10 mouse cellular contexts compared by ENCODE assay signal in the genomic region with DNA sequence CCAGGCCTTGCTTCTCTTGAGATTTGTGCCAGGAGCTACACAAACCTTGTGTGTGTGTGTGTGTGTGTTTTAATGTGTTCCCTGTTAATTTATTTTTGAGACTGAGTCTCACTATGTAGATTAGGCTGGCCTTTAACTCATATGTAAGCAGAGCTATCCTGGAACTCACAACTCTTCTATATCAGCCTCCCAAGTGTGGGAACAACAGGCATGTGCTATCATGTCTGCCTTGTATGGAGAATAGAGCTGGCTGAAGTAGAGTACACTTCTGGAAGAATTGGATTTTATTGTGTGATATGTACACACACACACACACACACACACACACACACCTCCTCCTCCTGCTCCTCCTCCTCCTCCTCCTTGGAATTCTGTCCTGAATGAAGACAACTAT. TPM values are rescaled to one million over a fixed set of nuclear protein-coding genes. Genes with fewer than 3 reads are reported as not detected.
A peak's percentile ranks its signal among the peaks of the same experiment; 100 is the strongest.
DNase-seq lines count a peak whose midpoint lies in the region; ATAC-seq and TF ChIP-seq lines count a peak whose summit lies in the region.
"Had no signal": no experiment of that assay in that cellular context is flagged by ENCODE, and none has a peak within 500 bp of the region (broad histone marks: within the 10 kb centered on the region; RNA-seq: fewer than 3 reads in every experiment).

No protein-coding gene starts in this region.

- H3K9ac ChIP-seq in forebrain, embryonic 13.5 days, result no peak overlapping the region
- H3K9ac ChIP-seq in forebrain, embryonic 11.5 days (ENCODE audit: low read length), result no peak overlapping the region
- H3K9ac ChIP-seq in kidney, postnatal 0 days (ENCODE audit: low read depth, low read length), result no peak overlapping the region
- no peak overlapping the region for H3K9ac ChIP-seq in embryonic facial prominence, embryonic 15.5 days
- no peak overlapping the region for H3K9ac ChIP-seq in midbrain, embryonic 11.5 days (ENCODE audit: low read length)

- no peak for TF ChIP-seq CTCF in kidney, postnatal 0 days (IDR thresholded peaks at IDR 0.05; ENCODE audit: low read depth)

- intact Hi-C loops in gastrocnemius, postnatal 36 days (cut with DNase I), result no loop called here

- H3K4me2 ChIP-seq in forebrain, embryonic 13.5 days, result no peak overlapping the region
- H3K4me2 ChIP-seq in forebrain, embryonic 11.5 days (ENCODE audit: low read depth, low read length, severe bottlenecking), result no peak overlapping the region
- no peak overlapping the region for H3K4me2 ChIP-seq in kidney, postnatal 0 days (ENCODE audit: low read length)
- no peak overlapping the region for H3K4me2 ChIP-seq in embryonic facial prominence, embryonic 15.5 days (replicated peaks)
- no peak overlapping the region for H3K4me2 ChIP-seq in midbrain, embryonic 11.5 days

- H3K27me3 ChIP-seq in forebrain, embryonic 13.5 days, result no peaks in the 10 kb centered on the region
- H3K27me3 ChIP-seq in forebrain, embryonic 11.5 days (ENCODE audit: control insufficient read depth, insufficient read depth, low read length), result no peaks in the 10 kb centered on the region
- no peaks in the 10 kb centered on the region for H3K27me3 ChIP-seq in kidney, postnatal 0 days (ENCODE audit: insufficient read depth, low read length)
- no peaks in the 10 kb centered on the region for H3K27me3 ChIP-seq in embryonic facial prominence, embryonic 15.5 days
- no peaks in the 10 kb centered on the region for H3K27me3 ChIP-seq in midbrain, embryonic 11.5 days (ENCODE audit: control insufficient read depth, insufficient read depth, low read length)

- no peaks in the 10 kb centered on the region for H3K9me3 ChIP-seq in forebrain, embryonic 13.5 days (replicated peaks)
- no peaks in the 10 kb centered on the region for H3K9me3 ChIP-seq in forebrain, embryonic 11.5 days (ENCODE audit: control insufficient read depth, low read length)
- H3K9me3 ChIP-seq in kidney, postnatal 0 days (replicated peaks; ENCODE audit: low read length), result no peaks in the 10 kb centered on the region
- H3K9me3 ChIP-seq in embryonic facial prominence, embryonic 15.5 days (replicated peaks), result no peaks in the 10 kb centered on the region
- H3K9me3 ChIP-seq in midbrain, embryonic 11.5 days (ENCODE audit: control insufficient read depth, low read length), result no peaks in the 10 kb centered on the region

- H3K4me3 ChIP-seq in forebrain, embryonic 13.5 days, result no peak overlapping the region
- H3K4me3 ChIP-seq in forebrain, embryonic 11.5 days (ENCODE audit: low read depth, low read length), result no peak overlapping the region
- H3K4me3 ChIP-seq in kidney, postnatal 0 days (replicated peaks; ENCODE audit: low read depth, low read length), result no peak overlapping the region
- H3K4me3 ChIP-seq in embryonic facial prominence, embryonic 15.5 days (replicated peaks), result no peak overlapping the region
- H3K4me3 ChIP-seq in midbrain, embryonic 11.5 days (ENCODE audit: low read depth, low read length), result no peak overlapping the region

- no peaks in the 10 kb centered on the region for H3K36me3 ChIP-seq in forebrain, embryonic 13.5 days (ENCODE audit: poor library complexity, severe bottlenecking)
- no peaks in the 10 kb centered on the region for H3K36me3 ChIP-seq in forebrain, embryonic 11.5 days (ENCODE audit: control insufficient read depth, insufficient read depth, low read length)
- no peaks in the 10 kb centered on the region for H3K36me3 ChIP-seq in kidney, postnatal 0 days (ENCODE audit: insufficient read depth, low read length)
- H3K36me3 ChIP-seq in embryonic facial prominence, embryonic 15.5 days, result no peaks in the 10 kb centered on the region
- no peaks in the 10 kb centered on the region for H3K36me3 ChIP-seq in midbrain, embryonic 11.5 days (ENCODE audit: control insufficient read depth, insufficient read depth, low read length)

- ATAC-seq in forebrain, embryonic 13.5 days, result peak; percentile 13; the same call in 1 of the 2 replicates
- no peak for ATAC-seq in forebrain, embryonic 11.5 days (replicated peaks; ENCODE audit: low FRiP score)
- no peak for ATAC-seq in kidney, postnatal 0 days (replicated peaks; ENCODE audit: low FRiP score, low read depth)
- no peak for ATAC-seq in embryonic facial prominence, embryonic 15.5 days (ENCODE audit: insufficient number of reproducible peaks, low FRiP score, low TSS enrichment, low read depth)
- peak; percentile 7; the same call in 1 of the 2 replicates for ATAC-seq in midbrain, embryonic 11.5 days (ENCODE audit: low FRiP score)
- ATAC-seq in megakaryocyte, adult 5-6 weeks (ENCODE audit: poor library complexity, severe bottlenecking), result no peak

- DNase-seq in forebrain, embryonic 11.5 days (ENCODE audit: low spot score), result no peak
- no peak for DNase-seq in kidney, postnatal 0 days (ENCODE audit: low spot score)
- no peak for DNase-seq in kidney, adult 18-20 months
- DNase-seq in midbrain, embryonic 11.5 days (ENCODE audit: low spot score, missing footprints), result no peak
- no peak for DNase-seq in gastrocnemius, postnatal 36 days
- DNase-seq: adrenal gland, postnatal 25 days; cerebellum, postnatal 14 days had no signal

- peak overlapping the region; percentile 60; the same call in 1 of the 2 replicates for H3K27ac ChIP-seq in forebrain, embryonic 13.5 days
- H3K27ac ChIP-seq in forebrain, embryonic 11.5 days (ENCODE audit: low read depth, low read length), result no peak overlapping the region
- H3K27ac ChIP-seq in kidney, postnatal 0 days, result peak overlapping the region; percentile 54
- H3K27ac ChIP-seq in embryonic facial prominence, embryonic 15.5 days (replicated peaks), result peak overlapping the region; percentile 48; the same call in 1 of the 2 replicates
- H3K27ac ChIP-seq in midbrain, embryonic 11.5 days (ENCODE audit: low read depth, low read length), result no peak overlapping the region

- H3K4me1 ChIP-seq in forebrain, embryonic 13.5 days, result peaks cover 10% of the 10 kb centered on the region
- H3K4me1 ChIP-seq in forebrain, embryonic 11.5 days (replicated peaks; ENCODE audit: control insufficient read depth, insufficient read depth, low read length), result no peaks in the 10 kb centered on the region
- H3K4me1 ChIP-seq in kidney, postnatal 0 days (replicated peaks; ENCODE audit: insufficient read depth, low read length), result no peaks in the 10 kb centered on the region; the same call in 1 of the 2 replicates
- H3K4me1 ChIP-seq in embryonic facial prominence, embryonic 15.5 days, result peaks cover 8% of the 10 kb centered on the region; the same call in 1 of the 2 replicates
- H3K4me1 ChIP-seq in midbrain, embryonic 11.5 days (ENCODE audit: control insufficient read depth, insufficient read depth, low read length), result 0 out of 2 replicates have a peak, but pooled peaks cover 2% of the 10 kb centered on the region

RNA-seq across cellular contexts. Expression of a gene that starts 39.1 kb away (rescaled TPM):
- polyA plus RNA-seq in forebrain, embryonic 13.5 days (2015; fragmentation: Nextera tagmentation; extraction: Ambion mirVana), result 267 and 275 TPM in 2 replicates
- 270 and 288 TPM in 2 replicates for polyA plus RNA-seq in forebrain, embryonic 11.5 days (2014; fragmentation: Nextera tagmentation; extraction: Ambion mirVana)
- 262 and 278 TPM in 2 replicates for polyA plus RNA-seq in kidney, postnatal 0 days (2015; fragmentation: Nextera tagmentation; extraction: Ambion mirVana)
- 272 and 276 TPM in 2 replicates for polyA plus RNA-seq in embryonic facial prominence, embryonic 15.5 days (2015; fragmentation: Nextera tagmentation; extraction: Ambion mirVana)
- 299 and 345 TPM in 2 replicates for polyA plus RNA-seq in midbrain, embryonic 11.5 days (2014; fragmentation: Nextera tagmentation; extraction: Ambion mirVana)
- 213 and 245 TPM in 2 replicates for total RNA-seq in megakaryocyte, adult 5-6 weeks (2015)
- total RNA-seq in megakaryocyte, adult 5-6 weeks (2017), result 337 and 347 TPM in 2 replicates
- 10 to 100 TPM; 64.4 to 67.1 TPM for total RNA-seq in gastrocnemius, postnatal 36 days (2021)

Comparison
In these comparisons a context has a peak if more than half of its experiments do, and no peak if none do; other contexts are left out.
1. ATAC-seq: peak in forebrain, embryonic 13.5 days (single experiment) and midbrain, embryonic 11.5 days (single experiment); none in forebrain, embryonic 11.5 days (single experiment), kidney, postnatal 0 days (single experiment), embryonic facial prominence, embryonic 15.5 days (single experiment) and megakaryocyte, adult 5-6 weeks (single experiment).
2. H3K27ac ChIP-seq: peak in forebrain, embryonic 13.5 days (single experiment), kidney, postnatal 0 days (single experiment) and embryonic facial prominence, embryonic 15.5 days (single experiment); none in forebrain, embryonic 11.5 days (single experiment) and midbrain, embryonic 11.5 days (single experiment).